Mouse (Mus musculus): ENCODE measurements at regions not wholly inside any gene's neighbourhood (a gene's known extent, or its start where the extent isn't known, plus 50 kb on each side); places are given as distances from the start of the nearest gene placed in this dataset.

GRCm38 (mm10) chr7:136048925-136049586 is 332.9 kb upstream of the Mki67 start:
- DNase-seq (ENCODE audit: low spot score): peak; percentile 50

GRCm38 (mm10) chr7:136049587-136049930 is 333.4 kb upstream of the Mki67 start:
- DNase-seq (ENCODE audit: low spot score): no peak

- peak; percentile 36 for DNase-seq (ENCODE audit: low spot score)
Measured at GRCm38 (mm10) chr7:136050116-136050515, 334.0 kb upstream of the Mki67 start.

GRCm38 (mm10) chr7:136056876-136057484 is 340.8 kb upstream of the Mki67 start:
- no peak for DNase-seq (ENCODE audit: low spot score)

- no peak for DNase-seq (ENCODE audit: low spot score)
Measured at GRCm38 (mm10) chr7:136058319-136058718, 342.2 kb upstream of the Mki67 start.

GRCm38 (mm10) chr7:136058751-136059681 is 342.9 kb upstream of the Mki67 start:
- peak; percentile 44 for DNase-seq (ENCODE audit: low spot score)

GRCm38 (mm10) chr7:136059896-136060295 is 343.7 kb upstream of the Mki67 start:
- DNase-seq (ENCODE audit: low spot score): peak; percentile 68

GRCm38 (mm10) chr7:136060339-136061073 is 344.3 kb upstream of the Mki67 start:
- DNase-seq (ENCODE audit: low spot score): peak; percentile 79

GRCm38 (mm10) chr7:136062658-136063057 is 346.5 kb upstream of the Mki67 start:
- no peak for DNase-seq (ENCODE audit: low spot score)

- no peak for DNase-seq (ENCODE audit: low spot score)
Measured at GRCm38 (mm10) chr7:136065038-136065678, 349.0 kb upstream of the Mki67 start.

GRCm38 (mm10) chr7:136065679-136066055 is 349.5 kb upstream of the Mki67 start:
- DNase-seq (ENCODE audit: low spot score): no peak

- DNase-seq (ENCODE audit: low spot score): no peak
Measured at GRCm38 (mm10) chr7:136070881-136071280, 354.7 kb upstream of the Mki67 start.

GRCm38 (mm10) chr7:136071331-136071730 is 355.2 kb upstream of the Mki67 start:
- DNase-seq (ENCODE audit: low spot score): no peak

GRCm38 (mm10) chr7:136073265-136073799 is 357.2 kb upstream of the Mki67 start:
- DNase-seq (ENCODE audit: low spot score): no peak

GRCm38 (mm10) chr7:136074043-136074442 is 357.9 kb upstream of the Mki67 start:
- DNase-seq (ENCODE audit: low spot score): no peak

- DNase-seq (ENCODE audit: low spot score): no peak
Measured at GRCm38 (mm10) chr7:136081534-136082252, 365.5 kb upstream of the Mki67 start.

- no peak for DNase-seq (ENCODE audit: low spot score)
Measured at GRCm38 (mm10) chr7:136082253-136082867, 366.2 kb upstream of the Mki67 start.

GRCm38 (mm10) chr7:136083005-136083404 is 366.8 kb upstream of the Mki67 start:
- no peak for DNase-seq (ENCODE audit: low spot score)

GRCm38 (mm10) chr7:136083571-136084342 is 367.6 kb upstream of the Mki67 start:
- peak; percentile 52 for DNase-seq (ENCODE audit: low spot score)

Measured in embryo, embryonic 10.5 days (tissue).